Mouse (Mus musculus): Measurements from ENCODE around the gene Cdc42se1. TPM values are rescaled to one million over a fixed set of nuclear protein-coding genes. Genes with fewer than 3 reads are reported as not detected.

Cdc42se1 gene
- total RNA-seq, 2 experiments from 2014 or later: 72.7 to 72.9 TPM

- DNase-seq (ENCODE audit: low spot score in 2 of 2): peak; percentile 42 to 77
Observed at GRCm38 (mm10) chr3:95246465-95247231, 18.1 kb downstream of the Cdc42se1 start.

DNA sequence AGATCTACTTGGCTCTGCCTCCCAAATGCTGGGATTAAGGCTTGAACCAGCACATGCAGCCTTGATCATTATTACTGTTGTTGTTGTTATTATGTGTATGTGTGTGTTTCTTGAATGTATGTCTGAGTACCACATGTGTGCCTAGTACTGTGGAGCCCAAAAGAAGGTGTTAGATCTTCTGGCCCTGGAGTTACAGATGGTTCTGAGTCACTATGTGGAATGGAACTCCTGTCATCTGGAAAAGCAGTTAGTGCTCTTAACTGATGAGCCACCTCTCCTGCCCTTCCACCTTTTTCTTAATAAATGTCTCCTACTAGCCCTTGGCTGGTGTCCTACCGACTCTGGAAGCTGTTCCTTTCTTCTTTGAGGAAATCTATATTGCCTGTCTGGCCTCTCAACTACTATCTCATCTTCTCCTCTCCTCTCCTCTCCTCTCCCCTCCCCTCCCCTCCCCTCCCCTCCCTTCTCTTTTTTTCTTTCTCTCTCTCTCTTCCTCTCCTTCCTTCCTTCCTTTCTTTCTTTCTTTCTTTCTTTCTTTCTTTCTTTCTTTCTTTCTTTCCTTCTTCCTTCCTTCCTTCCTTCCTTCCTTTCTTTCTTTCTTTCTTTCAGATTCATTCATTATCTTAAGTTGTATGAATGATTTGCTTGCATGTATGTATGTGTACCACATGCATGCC is 19.3 kb downstream of the Cdc42se1 start:
- DNase-seq (ENCODE audit: low spot score in 2 of 2): no peak

DNA sequence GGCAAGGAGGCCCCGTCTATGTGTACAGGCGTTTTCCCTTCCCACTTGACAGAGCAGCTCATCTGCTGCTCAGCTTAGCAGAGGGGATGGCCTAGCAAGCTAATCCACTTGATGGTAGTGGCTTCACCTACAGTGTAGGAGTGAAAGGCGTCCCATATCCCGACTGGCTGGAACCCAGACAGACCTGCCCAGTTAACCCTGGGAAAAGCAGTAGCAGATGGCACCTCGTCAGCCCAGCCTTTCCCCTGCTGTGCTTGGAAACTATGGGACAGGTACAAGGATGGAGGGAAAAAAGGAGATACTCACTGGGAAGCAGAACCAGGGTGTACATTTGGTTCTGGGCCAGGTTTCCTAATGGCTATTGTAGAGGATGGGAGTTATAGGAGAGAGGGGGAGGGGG is 21.8 kb downstream of the Cdc42se1 start:
- no peak for DNase-seq (ENCODE audit: low spot score in 2 of 2)

- no peak for DNase-seq (ENCODE audit: low spot score in 2 of 2)
Observed at GRCm38 (mm10) chr3:95250783-95251424, 22.4 kb downstream of the Cdc42se1 start, which contains the start of gene Bnipl. Gene Bnipl, minus strand, starts transcription at chr3:95251193.

GRCm38 (mm10) chr3:95256931-95257330 is 28.4 kb downstream of the Cdc42se1 start:
- DNase-seq (ENCODE audit: low spot score in 2 of 2): no peak

- DNase-seq (ENCODE audit: low spot score in 2 of 2): no peak
Observed at GRCm38 (mm10) chr3:95261975-95262374, 33.4 kb downstream of the Cdc42se1 start.

GRCm38 (mm10) chr3:95263089-95263739 is 34.7 kb downstream of the Cdc42se1 start:
- peak in 1 of 2 experiments; percentile 62 for DNase-seq (ENCODE audit: low spot score in 2 of 2)

- DNase-seq (ENCODE audit: low spot score in 2 of 2): no peak
Observed at GRCm38 (mm10) chr3:95264724-95265123, 36.2 kb downstream of the Cdc42se1 start.

GRCm38 (mm10) chr3:95266052-95266451 is 37.5 kb downstream of the Cdc42se1 start:
- no peak for DNase-seq (ENCODE audit: low spot score in 2 of 2)

DNA sequence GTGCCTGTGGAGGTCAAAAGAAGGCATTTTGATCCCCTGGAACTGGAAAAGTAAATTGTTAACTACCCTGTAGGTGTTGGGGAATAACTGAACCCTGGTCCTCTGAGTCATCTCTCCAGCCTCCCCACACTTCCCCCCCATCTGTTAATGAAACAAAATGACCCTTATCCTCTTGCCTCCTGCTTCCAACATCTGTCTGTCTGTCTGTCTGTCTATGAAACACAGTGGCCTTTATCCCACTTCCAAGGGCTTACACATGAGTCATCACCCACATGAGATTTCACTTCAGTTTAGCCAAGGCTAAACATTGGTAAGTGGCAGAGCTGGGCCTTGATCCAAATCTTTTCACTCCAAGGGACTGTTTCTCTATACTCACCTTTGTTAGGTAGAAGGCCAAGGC is 39.3 kb downstream of the Cdc42se1 start:
- no peak for DNase-seq (ENCODE audit: low spot score in 2 of 2)

DNA sequence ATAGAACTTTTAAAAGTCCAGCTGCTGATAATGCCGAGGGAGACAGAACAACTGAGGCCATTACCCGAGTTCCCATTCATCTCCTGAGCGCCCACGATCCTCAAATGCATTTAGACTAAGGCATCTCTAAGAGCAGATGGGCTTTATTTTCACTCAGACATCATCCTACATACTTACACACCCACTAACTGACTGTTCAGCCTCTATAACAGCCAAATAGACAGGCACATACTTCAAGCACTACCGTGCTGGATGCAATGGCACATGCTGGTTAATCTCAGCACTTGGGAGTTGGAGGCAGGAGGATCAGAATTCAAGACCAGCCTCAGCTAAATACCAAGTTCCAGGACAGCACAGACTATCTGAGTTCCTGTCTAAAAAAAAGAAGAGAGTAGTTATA is 41.3 kb downstream of the Cdc42se1 start:
- peak in 1 of 2 experiments; percentile 59 for DNase-seq (ENCODE audit: low spot score in 2 of 2)

DNA sequence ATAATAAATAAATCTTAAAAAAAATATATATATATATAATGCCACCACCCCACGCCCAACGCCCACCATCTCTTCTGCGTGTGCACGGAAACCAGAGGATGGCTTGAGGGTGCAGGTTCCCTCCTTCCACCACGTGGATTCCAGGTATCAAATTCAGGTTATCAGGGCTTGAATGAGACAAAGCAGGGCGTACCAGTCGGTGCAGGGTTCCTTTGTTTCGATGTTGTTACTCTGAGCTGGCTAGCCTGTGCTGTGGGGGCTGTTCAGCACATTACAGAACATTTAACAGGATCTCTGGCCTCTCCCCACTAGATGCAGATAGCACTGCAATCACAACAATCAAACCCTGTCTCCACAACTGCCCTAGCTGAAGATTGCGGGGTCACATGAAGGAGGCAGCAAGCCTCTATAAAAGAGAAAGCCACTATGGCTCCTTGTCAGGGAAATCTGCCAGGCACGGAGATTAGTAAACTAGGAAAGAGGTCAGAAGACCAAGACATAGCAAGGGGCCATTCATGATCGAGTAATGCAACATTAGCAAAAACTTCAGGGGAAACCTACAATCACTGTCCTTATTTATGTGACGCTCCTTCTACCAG is 42.3 kb downstream of the Cdc42se1 start:
- DNase-seq (ENCODE audit: low spot score in 2 of 2): no peak

DNA sequence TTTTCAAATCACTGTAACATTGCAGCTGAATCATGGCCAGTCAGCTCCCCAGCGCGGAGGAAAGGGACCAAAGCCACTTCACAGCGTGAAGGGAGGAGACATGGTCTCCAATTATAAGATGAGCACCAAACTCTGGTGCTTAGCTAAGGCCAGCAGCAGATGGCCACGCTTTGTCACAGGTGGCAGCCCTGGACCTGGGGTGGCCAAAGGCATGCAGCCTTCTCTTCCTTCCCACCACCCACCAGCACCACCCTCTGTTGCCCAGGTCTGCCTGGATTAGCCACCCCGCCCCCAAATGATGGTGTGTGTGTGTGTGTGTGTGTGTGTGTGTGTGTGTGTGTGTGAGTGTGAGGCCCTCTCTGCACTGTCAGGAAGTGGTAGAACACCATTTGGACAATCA is 44.9 kb downstream of the Cdc42se1 start:
- no peak for DNase-seq (ENCODE audit: low spot score in 2 of 2)

DNA sequence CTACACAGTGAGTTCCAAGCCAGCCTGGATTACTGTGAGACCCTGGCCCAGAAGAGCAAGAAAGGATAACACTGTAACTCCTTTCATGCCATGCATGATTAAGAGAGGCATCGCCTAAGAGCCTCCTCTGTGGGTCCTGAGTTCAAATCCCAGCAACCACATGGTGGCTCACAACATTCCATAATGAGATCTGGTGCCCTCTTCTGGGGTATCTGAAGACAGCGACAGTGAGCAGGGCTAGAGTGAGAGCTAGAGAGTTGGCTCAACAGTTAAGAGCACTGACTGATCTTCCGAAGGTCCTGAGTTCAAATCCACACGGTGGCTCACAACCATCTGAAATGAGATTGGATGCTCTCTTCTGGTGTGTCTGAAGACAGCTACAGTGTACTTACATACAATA is 45.9 kb downstream of the Cdc42se1 start:
- no peak for DNase-seq (ENCODE audit: low spot score in 2 of 2)

DNA sequence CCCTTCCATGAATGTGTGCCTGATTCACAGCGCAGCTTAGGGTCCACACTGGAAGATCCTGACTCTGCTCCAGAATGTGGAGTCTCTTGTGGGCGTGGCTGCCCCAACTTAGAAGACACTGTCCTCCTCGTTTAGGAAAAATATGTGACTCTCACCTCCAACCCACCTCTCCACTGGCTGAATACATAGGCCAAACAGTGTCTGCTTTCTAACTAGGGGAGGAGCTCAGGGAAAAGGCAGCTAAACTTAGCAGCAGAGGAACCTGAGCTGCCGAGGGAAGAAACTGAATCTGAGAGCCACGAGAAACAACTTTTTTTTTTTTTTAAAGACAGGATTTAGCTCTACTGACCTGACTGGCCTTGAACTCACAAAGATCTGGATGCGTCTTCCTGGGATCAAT is 46.6 kb downstream of the Cdc42se1 start:
- DNase-seq (ENCODE audit: low spot score in 2 of 2): no peak

DNA sequence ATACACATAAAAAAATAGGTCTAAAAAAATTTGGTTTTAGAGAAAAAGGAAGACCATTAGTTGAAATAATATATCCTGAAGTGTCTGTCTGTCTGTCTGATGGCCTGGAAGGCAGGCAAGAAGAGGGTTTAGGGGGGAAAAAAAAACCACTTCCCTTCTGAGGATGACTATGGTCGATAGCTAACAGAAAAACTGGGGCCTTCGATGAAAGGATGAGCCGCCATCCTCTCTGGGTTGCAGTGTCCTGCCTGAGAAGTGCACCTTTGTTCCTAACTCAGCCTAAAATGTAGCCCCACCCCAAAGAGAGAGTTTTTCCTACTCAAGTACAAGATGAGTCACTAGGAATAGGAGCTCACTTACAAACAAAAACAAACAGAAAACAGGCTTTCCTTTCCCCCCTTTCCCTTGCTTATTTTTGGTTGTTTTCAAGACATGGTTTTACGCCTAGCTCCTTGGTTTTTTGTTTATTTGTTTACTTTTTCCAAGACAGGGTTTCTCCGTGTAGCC is 47.9 kb downstream of the Cdc42se1 start:
- DNase-seq (ENCODE audit: low spot score in 2 of 2): no peak

- no peak for DNase-seq (ENCODE audit: low spot score in 2 of 2)
Observed at GRCm38 (mm10) chr3:95277149-95277551, 48.6 kb downstream of the Cdc42se1 start.

DNA sequence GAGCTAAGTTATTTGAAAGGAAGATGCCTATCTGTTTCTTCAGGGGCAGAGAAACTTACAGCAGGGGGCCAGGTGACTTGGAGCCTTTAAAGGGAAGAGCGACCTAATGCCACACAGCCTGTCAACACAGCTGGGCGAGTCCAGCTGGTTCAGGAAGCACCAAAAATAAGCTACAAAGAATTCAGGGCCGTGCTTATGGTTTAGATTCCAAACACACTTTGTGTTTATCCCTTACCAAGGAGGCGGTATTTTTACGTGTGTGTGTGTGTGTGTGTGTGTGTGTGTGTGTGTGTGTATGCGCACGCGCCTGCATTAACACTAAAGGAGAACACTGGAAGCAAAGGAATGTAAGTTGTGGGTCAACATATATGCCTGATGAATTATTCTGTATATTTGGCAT is 52.2 kb downstream of the Cdc42se1 start:
- peak in 1 of 2 experiments; percentile 37 for DNase-seq (ENCODE audit: low spot score in 2 of 2)

DNA sequence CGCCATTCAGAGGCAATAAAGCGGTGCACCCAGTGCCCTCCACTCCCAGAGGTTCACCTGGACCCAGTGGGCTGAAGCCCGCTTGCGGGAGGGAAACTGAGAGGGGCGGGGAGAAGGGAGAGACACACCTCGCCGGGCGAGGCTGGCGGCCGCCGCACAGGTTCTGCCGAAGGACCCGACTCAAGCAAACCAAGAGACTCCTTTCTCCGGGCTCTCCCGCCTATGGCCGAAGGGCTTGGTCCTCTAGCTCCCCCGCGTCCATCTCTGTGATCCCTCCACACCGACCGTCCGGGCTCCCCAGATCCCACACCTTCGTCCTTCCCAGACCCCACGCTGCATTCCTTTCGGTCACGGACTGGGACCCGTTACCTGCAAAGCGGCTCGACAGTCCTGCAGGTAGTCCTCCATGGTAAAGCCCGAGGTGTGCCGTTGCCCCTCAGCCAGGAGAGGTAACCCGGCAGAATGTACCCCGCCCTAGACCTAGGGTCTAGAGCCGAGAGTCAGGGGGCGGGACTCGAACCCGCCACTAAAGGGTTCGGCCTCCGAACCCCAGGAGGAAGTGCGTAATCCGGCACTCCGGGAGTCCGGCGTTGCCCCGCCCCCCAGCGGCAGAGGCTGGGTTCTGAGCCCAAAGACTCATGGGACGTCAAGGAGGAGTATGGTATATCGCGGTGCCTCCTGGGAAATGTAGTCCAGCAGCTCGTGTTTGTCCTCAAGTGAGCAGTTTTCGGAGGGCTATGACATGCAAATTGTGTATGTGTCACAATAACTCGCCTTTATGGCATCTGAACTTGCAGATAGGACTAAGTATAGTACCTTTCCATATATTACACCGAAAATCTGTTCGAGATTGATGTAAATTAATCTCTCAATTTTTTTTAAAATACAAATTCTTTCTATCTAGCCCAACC is 52.9 kb downstream of the Cdc42se1 start, which contains the start of the genes Mindy1 and Prune1:
Gene Mindy1 (plus strand): TSS at position 130 of the 911 bp plus-strand sequence.
Gene Prune1 (minus strand): TSS at position 861 of the 911 bp plus-strand sequence.
- DNase-seq (ENCODE audit: low spot score in 2 of 2): peak; percentile 98 to 99
